Mouse (Mus musculus) urinary bladder, postnatal 25 days (tissue): Measurements from ENCODE around the gene Cdr2.
"Not testable (repeated sequence)": the region's sequence is repeated elsewhere in the genome, so short reads cannot be mapped to it uniquely, and the experiment has no call there.

Source experiments
- DNase-seq: peaks from one replicate; pipeline ENCODE4 v3.0.0; 2022; ENCODE audit warnings: low spot score

The Cdr2 gene

GRCm38 (mm10) chr7:120910172-120910571 is 71.9 kb downstream of the Cdr2 start:
- DNase-seq = not testable (repeated sequence)
